Mouse (Mus musculus) liver, embryonic 14.5 days (tissue): ENCODE results near the gene Lhx8. TPM values are rescaled to one million over a fixed set of nuclear protein-coding genes. Genes with fewer than 3 reads are reported as not detected.

Source experiments
- ATAC-seq: fragments of 200-750 bp; cut with Nextera tagmentation; 2 replicates; pipeline ENCODE4 v1.8.0; 2017; ENCODE audit warnings: moderate number of reproducible peaks, mild to moderate bottlenecking, moderate library complexity; ENCODE audit not compliant: insufficient read depth
- DNase-seq, 3 experiments: peaks; one replicate each; pipeline ENCODE4 v3.0.0-alpha.2; 2012 to 2013; ENCODE audit warnings: low read depth in 3 of 3, low spot score in 3 of 3
- H3K27ac ChIP-seq: fragments of 300-500 bp; sonication (generic); 2 replicates; pipeline ENCODE4 v1.5.1; 2014; ENCODE audit warnings: moderate library complexity, mild to moderate bottlenecking, control low read depth, inconsistent platforms
- H3K27me3 ChIP-seq: fragments of 300-500 bp; sonication (generic); 2 replicates; pipeline ENCODE4 v1.6.1; 2014; ENCODE audit warnings: mild to moderate bottlenecking, low read length, moderate library complexity; ENCODE audit not compliant: control insufficient read depth, insufficient read depth
- H3K36me3 ChIP-seq: fragments of 300-500 bp; sonication (generic); replicated peaks from 2 replicates; pipeline ENCODE4 v1.6.1; 2014; ENCODE audit warnings: low read depth; ENCODE audit not compliant: control insufficient read depth, insufficient read depth
- H3K4me1 ChIP-seq, 2 experiments: fragments of 200-500 bp in 1 of 2; fragments of 300-500 bp in 1 of 2; sonication (generic) in 1 of 2; replicated peaks; 2 replicates each; pipeline ENCODE4 v1.6.1; 2012 to 2014; ENCODE audit warnings: antibody characterized with exemption in 1 of 2, inconsistent platforms in 1 of 2, low read length in 1 of 2; ENCODE audit not compliant: control insufficient read depth in 2 of 2, insufficient read depth in 2 of 2
- H3K4me2 ChIP-seq: fragments of 300-500 bp; sonication (generic); 2 replicates; pipeline ENCODE4 v1.6.1; 2014; ENCODE audit warnings: low read depth, mild to moderate bottlenecking, control low read depth, moderate library complexity
- H3K4me3 ChIP-seq, 2 experiments: fragments of 200-500 bp in 1 of 2; fragments of 300-500 bp in 1 of 2; sonication (generic) in 1 of 2; 2 replicates each; pipeline ENCODE4 v1.5.1; 2012 to 2014; ENCODE audit warnings: low read depth in 2 of 2, low read length in 2 of 2, mild to moderate bottlenecking in 2 of 2, control low read depth in 1 of 2, inconsistent platforms in 1 of 2, moderate library complexity in 1 of 2; ENCODE audit not compliant: insufficient read depth in 1 of 2
- H3K9ac ChIP-seq: fragments of 300-500 bp; sonication (generic); replicated peaks from 2 replicates; pipeline ENCODE4 v1.6.1; 2014; ENCODE audit warnings: mild to moderate bottlenecking, control low read depth, moderate library complexity
- H3K9me3 ChIP-seq: fragments of 300-500 bp; sonication (generic); 2 replicates; pipeline ENCODE4 v1.6.1; 2016; ENCODE audit warnings: low read length, mixed read lengths; ENCODE audit not compliant: control insufficient read depth
- CTCF ChIP-seq: IDR thresholded peaks from 2 replicates; pipeline ENCODE4 v1.5.1; 2016; ENCODE audit warnings: antibody characterized with exemption, low read depth, control low read depth
- EP300 ChIP-seq: IDR thresholded peaks from 2 replicates; pipeline ENCODE4 v1.6.1; 2016; ENCODE audit warnings: antibody characterized with exemption, low read depth
- WGBS: fragments of 180-500 bp; shearing (Covaris S2); extraction: QIAGEN DNeasy Blood & Tissue Kit; methylation state at CpG from one replicate; pipeline ENCODE4 v1.1.7; 2014; ENCODE audit not compliant: insufficient replicate concordance; 5-methylcytosine and 5-hydroxymethylcytosine counted together
- polyA plus RNA-seq, 2 experiments: library from polyadenylated mRNA; depleted of rRNA in 1 of 2; stranded (reverse) in 1 of 2; unstranded in 1 of 2; fragments of >200 nt; fragmentation: Nextera tagmentation in 1 of 2; extraction: Ambion mirVana in 1 of 2; gene quantifications; 2 replicates each; pipeline versions ENCODE4 v1.2.1 to v1.2.3; 2012 to 2014

The Lhx8 gene
- polyA plus RNA-seq, 2 experiments: 0.04 TPM; not detected in 1

GRCm38 (mm10) chr3:154290351-154290750, 40.1 kb downstream of the Lhx8 start:
- Histone ChIP-seq H3K4me3 (no peak overlapping the region), H3K4me2 (no peak overlapping the region), H3K36me3 (no peaks in the 10 kb centered on the region), H3K9ac (no peak overlapping the region), H3K4me1 (no peaks in the 10 kb centered on the region), H3K27me3 (no peaks in the 10 kb centered on the region), H3K9me3 (no peaks in the 10 kb centered on the region), H3K27ac (no peak overlapping the region)
- ATAC-seq (no peak), DNase-seq (no peak)
- 45% methylated on average over 2 of the region's 2 CpGs for WGBS
- TF ChIP-seq EP300 (no peak), CTCF (no peak)

GRCm38 (mm10) chr3:154288429-154289069, 41.9 kb downstream of the Lhx8 start:
- ATAC-seq: no peak
- TF ChIP-seq CTCF (no peak), EP300 (no peak)
- Histone ChIP-seq H3K27me3 (no peaks in the 10 kb centered on the region), H3K9ac (no peak overlapping the region), H3K4me3 (no peak overlapping the region), H3K9me3 (no peaks in the 10 kb centered on the region), H3K4me1 (no peaks in the 10 kb centered on the region), H3K27ac (no peak overlapping the region), H3K4me2 (no peak overlapping the region), H3K36me3 (no peaks in the 10 kb centered on the region)
- WGBS: 35% methylated on average over 4 of the region's 4 CpGs
- DNase-seq: no peak

GRCm38 (mm10) chr3:154287217-154287616, 43.2 kb downstream of the Lhx8 start:
- H3K36me3 ChIP-seq: no peaks in the 10 kb centered on the region
- no peak for ATAC-seq
- H3K27me3 ChIP-seq: no peaks in the 10 kb centered on the region
- no peak for DNase-seq
- H3K4me3 ChIP-seq: no peak overlapping the region
- no peaks in the 10 kb centered on the region for H3K9me3 ChIP-seq
- no peak overlapping the region for H3K27ac ChIP-seq
- no peak overlapping the region for H3K9ac ChIP-seq
- H3K4me2 ChIP-seq: no peak overlapping the region
- WGBS: 61% methylated on average over 2 of the region's 2 CpGs
- H3K4me1 ChIP-seq: no peaks in the 10 kb centered on the region
- TF ChIP-seq EP300 (no peak), CTCF (no peak)

GRCm38 (mm10) chr3:154285351-154285750, 45.1 kb downstream of the Lhx8 start:
- no peaks in the 10 kb centered on the region for H3K9me3 ChIP-seq
- H3K4me3 ChIP-seq: no peak overlapping the region
- no peaks in the 10 kb centered on the region for H3K4me1 ChIP-seq
- no peak for ATAC-seq
- no peak for TF ChIP-seq EP300
- TF ChIP-seq CTCF: no peak
- no peak overlapping the region for H3K9ac ChIP-seq
- no peak overlapping the region for H3K4me2 ChIP-seq
- no peak overlapping the region for H3K27ac ChIP-seq
- no peak for DNase-seq
- H3K36me3 ChIP-seq: no peaks in the 10 kb centered on the region
- H3K27me3 ChIP-seq: no peaks in the 10 kb centered on the region
- 47% methylated on average over 4 of the region's 4 CpGs for WGBS

GRCm38 (mm10) chr3:154284260-154284659, 46.2 kb downstream of the Lhx8 start:
- H3K27me3 ChIP-seq: no peaks in the 10 kb centered on the region
- H3K27ac ChIP-seq: no peak overlapping the region
- no peak overlapping the region for H3K9ac ChIP-seq
- no peaks in the 10 kb centered on the region for H3K36me3 ChIP-seq
- no peak overlapping the region for H3K4me3 ChIP-seq
- no peak for TF ChIP-seq EP300
- TF ChIP-seq CTCF: no peak
- no peak overlapping the region for H3K4me2 ChIP-seq
- WGBS: 32% methylated on average over 3 of the region's 3 CpGs
- DNase-seq: no peak
- H3K9me3 ChIP-seq: no peaks in the 10 kb centered on the region
- no peak for ATAC-seq
- no peaks in the 10 kb centered on the region for H3K4me1 ChIP-seq
